Mouse (Mus musculus): ENCODE measurements around the gene Fam170b.

The Fam170b gene

DNA sequence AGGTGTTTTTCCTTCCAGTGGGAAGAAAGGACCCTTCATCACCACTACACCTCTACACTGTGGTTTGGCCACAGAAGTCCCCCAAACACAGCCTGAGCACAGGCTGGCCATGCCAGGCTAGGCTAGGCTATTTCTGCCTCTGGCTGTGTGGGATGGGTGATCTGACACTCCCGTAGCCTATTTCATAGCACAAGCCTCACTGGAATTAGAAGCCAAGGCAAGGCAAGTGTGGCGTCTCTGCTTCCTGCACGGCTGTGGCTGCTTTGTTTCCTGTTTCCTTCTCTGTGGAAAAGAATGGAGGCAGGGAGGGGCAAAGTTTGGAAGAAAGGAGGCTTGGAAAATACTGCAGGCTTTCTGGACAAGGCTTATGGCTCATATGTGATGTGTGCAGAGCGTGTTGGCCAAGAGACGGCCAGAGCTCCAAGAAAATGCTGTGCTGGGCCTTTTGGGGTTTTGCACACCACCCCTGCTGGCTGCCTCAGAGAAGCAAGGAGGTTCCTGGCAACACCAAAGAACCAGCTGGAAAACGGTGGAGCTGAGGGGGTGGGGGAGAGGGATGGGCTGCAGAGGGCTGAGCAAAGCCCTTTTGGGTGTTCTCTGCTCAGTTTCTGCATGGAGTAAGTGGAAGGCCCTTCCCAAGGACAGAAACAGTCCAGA, 5.6 kb upstream of the Fam170b start:
- in situ Hi-C loops (cut with MboI, MseI): no loop called here

DNA sequence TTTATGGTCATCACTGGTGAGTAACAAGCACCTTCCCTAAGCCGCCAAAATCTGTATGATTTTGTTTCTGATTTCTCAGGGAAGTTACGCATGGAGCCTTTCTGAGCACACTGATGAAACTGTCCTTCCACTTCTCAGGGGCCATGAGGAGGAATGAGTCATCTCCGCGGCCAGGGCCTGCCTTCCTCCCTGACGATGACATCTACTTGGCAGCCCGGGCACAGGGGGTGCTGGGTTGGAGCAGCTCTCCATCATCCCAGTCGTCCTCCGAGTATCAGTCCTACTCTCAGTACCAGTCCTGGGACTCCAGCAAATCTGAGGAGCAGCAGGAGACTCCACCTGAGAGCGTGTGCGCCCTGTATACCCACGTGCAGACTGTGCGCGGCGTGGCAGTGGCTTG, 1.4 kb downstream of the Fam170b start:
- in situ Hi-C loops (cut with MboI, MseI): no loop called here

DNA sequence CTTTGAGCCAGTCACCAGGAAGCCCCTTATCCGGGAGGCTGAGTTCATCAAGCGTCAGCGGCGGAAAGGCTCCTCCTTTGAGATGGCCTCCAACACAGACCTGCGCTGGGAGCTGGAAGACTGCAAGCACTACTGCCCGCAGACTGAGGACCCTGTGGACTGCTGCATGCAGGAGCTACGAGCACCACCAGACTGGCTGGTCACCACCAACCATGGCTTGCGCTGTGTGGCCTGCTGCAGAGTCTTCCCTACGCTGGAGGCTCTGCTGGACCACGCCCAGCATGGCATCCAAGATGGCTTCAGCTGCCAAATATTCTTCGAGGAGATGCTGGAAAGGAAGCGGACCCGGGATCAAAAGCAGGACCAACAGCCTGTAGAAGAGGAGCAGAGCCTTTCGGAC, 1.8 kb downstream of the Fam170b start:
- in situ Hi-C loops (cut with MboI, MseI): no loop called here

DNA sequence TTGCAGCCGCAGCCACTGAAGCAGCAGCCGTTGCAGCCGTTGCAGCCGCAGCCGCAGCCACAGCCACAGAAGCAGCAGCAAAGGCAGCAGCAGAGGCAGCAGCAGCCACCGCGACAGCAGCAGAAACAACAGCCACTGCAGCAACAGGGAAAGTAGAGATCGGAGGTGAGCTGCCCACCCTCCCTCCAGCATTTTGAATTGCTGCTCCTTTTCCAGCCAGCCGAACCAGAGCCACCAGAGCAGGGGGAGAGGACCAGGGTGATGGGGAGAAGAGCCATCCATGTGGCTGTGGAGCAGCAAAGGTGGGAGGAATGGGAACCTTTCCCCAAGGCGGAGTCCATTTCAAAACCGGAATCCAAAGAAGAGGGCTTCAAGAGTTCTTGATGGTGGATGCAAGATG, 2.4 kb downstream of the Fam170b start:
- in situ Hi-C loops (cut with MboI, MseI): no loop called here

DNA sequence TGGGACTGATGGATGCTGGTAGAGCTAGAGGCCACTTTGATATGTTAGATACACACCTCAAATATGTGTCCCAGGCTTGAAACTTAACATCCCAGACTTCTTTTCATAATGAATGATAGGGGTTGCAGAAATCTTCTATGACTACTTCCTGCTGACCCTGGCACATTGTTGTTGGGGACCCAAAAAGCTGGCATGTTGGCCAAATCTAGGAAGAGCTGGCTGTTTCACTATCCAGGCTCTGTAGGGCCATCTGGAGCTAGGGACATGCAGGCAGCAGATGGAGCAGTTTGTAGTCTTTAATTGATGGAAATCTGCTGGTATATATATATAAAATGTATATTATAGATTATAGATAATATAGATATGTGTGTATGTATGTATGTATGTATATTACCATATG, 8.3 kb downstream of the Fam170b start:
- in situ Hi-C loops (cut with MboI, MseI): no loop called here

DNA sequence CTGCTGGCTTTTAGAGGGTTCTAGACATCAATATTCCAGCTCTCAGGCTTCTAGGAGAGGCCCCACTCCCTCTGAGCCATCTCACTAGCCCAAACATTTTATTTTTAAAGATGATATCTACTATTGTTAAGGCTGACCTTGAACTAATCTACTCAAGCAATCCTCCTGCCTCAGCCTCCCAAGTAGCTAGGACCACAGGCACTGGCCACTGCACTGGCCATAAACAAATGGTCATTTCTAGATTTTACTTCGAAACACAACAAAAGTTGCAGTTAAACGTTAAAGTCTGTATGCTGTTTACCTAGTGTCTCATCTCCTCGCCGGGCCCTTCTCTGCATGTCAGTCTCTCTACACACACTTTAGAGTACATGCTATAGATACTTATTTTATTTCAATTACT, 20.3 kb downstream of the Fam170b start:
- in situ Hi-C loops (cut with MboI, MseI): no loop called here

DNA sequence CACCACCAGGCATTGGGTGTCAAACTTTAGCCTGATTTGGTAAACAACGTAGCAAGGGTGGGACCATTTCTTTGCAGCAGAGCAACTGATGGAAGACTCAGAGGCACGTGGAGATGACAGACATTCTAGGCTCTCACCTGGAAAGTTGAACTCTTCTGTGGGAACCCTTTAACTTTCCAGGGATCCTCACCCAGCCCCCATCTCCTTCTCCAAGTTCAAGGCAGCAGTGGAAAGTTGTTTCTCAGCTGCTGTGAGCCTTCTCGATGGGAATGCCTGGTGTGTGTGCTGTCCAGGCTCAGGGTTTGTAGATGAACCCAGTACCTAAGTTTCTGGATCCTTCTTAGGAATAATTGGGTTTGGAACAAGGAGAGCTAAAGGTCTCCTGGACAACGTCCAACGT, 22.5 kb downstream of the Fam170b start:
- in situ Hi-C loops (cut with MboI, MseI): no loop called here

DNA sequence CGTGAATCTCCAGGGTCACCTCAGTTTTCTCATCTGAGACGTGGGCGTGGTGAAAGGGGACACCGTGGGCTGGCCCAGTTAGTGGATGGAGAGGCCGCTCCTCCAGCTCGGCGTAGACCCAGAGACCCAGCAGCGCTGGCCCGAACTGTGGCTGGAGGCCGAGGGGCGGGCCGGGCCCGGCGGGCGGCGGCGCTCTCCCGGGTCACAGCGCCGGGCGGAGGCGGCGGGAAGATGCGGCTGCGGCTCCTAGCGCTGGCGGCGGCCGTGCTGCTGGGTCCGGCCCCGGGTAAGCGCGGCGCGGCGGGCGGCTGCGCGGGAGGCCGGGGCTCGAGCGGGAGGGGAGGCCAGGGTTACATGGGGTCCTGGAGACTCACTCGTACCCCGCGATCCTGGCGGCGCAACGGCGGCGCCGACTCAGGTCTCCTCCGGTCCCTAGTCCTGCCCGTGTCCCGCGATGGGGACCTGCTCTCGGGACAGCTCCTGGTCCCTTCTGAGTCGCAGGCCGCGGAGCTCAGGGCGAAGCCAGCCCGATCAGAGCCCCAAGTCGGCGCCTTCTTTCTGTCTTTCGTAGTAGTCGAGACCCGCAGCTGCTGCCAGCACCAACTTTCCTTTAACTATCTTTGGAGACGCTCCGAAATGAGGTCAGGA, 23.0 kb downstream of the Fam170b start, which contains the start of gene Vstm4:
Vstm4 (plus strand) TSS at position 76 of the 648 bp plus-strand sequence.
- in situ Hi-C loops (cut with MboI, MseI): no loop called here

DNA sequence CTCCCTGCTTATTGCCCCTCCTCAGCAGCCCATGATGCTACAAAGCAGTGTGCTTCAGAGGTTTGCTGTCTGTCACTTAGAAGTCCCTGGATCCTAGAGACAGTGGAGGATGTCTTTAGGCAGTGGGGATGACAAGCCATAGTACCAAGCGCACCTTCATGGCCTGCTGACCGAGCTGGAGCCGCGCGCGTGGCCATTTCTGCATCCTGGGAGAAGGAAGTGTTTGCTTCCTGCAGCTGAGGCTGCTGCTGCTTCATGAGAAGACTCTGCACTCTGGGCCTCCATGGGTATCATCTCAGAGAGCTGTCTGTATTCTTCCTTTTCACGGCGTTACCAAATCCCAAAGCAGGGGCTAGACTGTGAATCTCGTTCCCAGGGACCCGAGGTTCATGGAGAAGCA, 24.6 kb downstream of the Fam170b start:
- in situ Hi-C loops (cut with MboI, MseI): no loop called here

DNA sequence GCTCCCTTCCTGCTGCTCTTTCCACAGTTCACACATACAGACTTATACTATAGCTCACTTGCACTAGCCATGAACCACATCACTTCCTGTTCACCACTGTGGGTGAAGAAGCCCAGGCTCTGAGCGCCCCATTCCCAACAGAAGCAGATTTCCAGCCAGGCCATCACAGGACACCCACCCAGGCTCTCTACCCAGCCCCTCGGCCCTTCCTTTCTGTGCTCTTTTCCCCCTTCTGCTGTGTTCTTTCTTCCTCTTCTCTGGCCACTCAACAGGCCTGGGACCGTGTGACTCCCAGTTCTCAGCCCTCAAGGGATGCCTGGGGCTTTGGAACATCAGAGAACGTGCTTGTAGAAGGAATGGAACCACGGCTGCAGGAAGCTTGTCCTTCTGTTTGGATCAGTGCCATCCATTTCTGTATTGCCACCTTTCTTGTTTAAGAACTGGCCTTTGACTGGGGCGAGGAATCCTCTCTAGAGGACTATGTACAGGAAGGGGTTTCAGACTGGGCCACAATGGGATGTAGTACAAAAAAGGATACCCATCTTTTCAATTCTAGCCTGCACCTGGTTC, 25.3 kb downstream of the Fam170b start:
- in situ Hi-C loops (cut with MboI, MseI): no loop called here

DNA sequence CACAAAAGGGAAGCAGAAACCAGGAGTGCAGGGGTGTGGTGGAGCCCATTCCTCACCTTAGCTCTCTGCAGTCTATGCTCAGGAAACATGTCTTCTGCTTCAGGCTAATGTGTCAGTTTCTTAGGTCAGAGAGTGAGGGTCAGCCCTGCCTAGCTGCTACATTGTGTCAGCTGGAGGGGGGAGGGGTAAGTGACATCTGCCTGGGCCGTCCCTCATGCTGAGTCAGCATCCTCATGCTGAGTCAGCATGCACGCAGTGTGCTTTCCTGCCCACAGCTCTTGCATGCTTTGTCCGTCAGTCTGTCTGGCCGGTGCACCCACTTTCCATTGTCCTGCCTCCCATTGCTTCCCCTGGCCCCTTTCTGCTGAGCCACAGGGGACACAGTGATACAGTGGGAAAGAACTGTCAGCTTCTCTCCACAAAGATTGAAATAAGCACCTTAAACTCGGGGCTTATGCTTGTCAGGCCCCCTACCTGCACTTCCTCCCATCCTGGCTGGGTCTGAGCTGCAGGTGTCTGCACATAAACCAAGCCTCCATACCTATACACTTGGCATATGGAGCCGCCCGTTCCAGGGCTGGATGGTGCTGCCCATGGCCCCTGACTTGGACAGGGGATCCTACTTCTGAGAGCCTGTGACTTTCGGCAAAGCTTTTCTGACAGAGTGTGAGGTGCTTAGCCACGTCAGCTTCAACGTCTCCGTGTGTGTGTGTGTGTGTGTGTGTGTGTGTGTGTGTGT, 26.2 kb downstream of the Fam170b start:
- in situ Hi-C loops (cut with MboI, MseI): no loop called here

DNA sequence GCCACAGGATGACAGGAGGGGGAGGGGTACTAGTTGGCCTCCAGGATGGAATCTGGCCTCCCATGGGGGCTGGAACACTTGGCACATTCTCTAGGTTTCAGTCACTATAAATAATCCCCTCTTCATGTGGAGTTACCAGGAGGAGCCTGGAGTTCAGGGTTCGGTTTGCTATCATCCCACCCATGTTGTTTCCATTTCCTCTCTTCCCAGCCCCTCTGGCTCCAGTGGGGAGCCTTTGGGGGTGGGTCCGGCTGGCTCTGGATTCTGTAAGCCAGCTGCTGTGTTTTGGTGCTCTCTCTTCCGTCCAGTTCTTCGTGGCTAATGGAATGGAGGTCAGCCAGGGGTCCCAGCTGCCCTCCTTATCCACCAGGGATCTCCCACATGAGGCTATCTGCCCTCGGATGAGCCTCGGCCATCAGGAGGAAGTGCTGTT, 27.4 kb downstream of the Fam170b start:
- in situ Hi-C loops (cut with MboI, MseI): no loop called here

DNA sequence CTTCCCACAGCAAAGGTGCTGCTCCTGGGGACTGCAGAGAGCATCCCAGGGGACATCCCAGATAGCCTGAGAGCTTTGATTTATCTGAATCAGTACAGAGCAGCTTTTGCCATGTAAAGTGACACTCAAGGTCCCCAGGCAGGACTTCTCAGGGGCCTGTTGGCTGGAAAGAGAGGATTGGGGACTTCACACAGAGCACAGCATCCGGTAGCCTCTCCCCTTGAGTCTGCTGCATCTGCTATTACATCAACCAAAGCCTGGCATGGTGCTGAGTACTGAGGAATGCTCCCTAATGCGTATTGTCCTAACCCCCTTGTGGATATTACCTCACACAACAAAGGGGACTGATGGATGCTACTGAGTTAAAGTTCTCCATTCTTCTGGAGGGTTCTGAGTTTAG, 27.9 kb downstream of the Fam170b start:
- in situ Hi-C loops (cut with MboI, MseI): no loop called here

DNA sequence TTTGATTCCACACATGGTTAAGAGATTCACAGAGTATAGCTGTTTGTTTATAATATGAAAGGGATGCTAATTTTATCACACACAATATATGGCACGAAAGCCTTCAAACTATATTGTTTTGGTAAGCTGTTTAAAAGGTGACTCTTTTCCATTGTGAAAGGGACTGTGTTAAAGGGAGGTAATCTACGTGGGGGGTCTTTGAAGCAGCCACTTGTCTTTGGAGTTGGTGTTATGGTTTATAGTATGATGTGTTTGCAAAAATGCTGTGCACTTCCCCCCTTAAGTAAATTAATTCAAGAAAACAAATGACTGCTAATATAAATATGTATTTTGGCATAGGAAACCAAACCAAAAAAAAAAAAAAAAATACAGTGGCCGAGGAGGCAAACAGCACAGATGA, 31.6 kb downstream of the Fam170b start:
- in situ Hi-C loops (cut with MboI, MseI): no loop called here

DNA sequence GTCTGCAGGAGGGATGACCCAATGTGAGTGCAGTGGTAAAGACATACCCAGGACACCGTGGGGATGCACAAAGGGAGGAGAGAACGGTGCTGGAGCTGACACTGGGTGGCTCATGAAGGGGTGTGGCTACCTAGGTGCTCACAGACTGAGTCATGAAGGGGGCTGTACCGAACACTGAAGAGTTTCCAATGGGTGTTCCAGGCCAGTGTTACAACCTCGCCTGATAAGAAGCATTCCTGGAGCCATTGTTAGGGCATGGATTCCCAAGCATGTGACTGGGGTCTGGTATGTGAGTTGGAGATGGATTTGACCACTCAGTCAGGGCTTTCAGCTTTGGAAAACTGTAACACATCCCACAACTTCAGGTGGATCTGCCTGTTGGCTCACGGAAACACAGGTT, 38.2 kb downstream of the Fam170b start:
- in situ Hi-C loops (cut with MboI, MseI): no loop called here

DNA sequence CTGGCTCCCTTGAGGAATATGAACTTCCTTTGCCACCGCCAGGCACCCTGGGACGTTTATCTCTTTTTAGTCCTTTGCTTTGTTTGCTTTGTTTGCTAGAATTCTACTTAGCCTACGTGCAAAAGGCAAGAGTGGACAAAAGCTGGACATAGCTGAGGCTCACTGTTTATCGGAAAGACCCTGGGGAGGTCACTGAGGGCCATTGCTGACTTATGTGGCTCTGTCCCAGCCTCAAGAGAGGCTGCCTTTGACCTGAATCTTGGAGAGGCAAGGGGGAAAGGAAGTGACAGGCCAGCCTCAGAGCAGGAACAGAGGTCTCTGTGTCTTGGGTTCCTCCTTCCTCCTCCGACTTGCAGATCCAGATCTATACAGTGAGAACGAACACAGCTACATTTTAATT, 43.8 kb downstream of the Fam170b start:
- in situ Hi-C loops (cut with MboI, MseI): no loop called here

DNA sequence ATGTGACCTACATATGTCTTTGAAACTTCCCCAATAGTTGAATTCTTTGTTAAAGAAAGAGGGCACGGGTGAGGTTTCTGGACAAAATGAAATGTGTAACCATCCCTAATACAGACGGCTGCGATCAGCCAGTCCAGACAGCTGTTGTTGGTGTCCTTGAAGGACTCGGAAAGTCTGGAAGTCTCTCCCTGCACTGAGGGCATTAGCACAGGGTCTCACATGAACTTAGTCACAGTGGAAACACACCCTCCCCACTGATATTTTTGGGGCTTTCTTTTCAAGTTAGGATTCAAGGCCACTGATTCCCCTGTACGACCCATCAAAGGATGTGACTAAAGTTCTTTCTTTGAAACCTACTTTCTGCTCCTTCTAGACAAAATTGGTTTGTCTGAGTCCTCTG, 46.6 kb downstream of the Fam170b start:
- in situ Hi-C loops (cut with MboI, MseI): no loop called here

DNA sequence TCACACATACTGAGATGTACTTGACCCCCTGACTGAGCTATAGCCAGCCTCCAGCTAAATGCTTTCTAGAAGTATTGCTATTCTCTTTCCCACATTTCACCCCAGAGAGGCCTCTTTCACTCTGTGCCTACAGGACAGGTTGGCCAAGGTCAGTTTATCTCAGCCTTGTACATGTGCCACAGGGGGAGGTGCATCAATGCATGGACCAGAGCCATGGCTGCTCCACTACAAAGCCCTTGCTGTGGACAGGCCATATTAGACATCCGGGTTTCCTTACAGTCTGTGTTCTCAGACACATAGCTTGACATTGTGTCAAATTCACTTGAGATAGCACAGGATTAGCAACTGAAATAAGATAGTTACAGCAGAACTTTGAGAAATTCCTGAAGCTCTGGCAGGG, 47.9 kb downstream of the Fam170b start:
- in situ Hi-C loops (cut with MboI, MseI): no loop called here

Measured in T-helper 2 cell (primary cell).